Mouse (Mus musculus) kidney, postnatal 10 days (tissue): ENCODE measurements around the gene Slc4a4.

Experiments used
- DNase-seq: peaks from one replicate; pipeline ENCODE4 v3.0.0; 2021; ENCODE audit warnings: mixed read lengths

Slc4a4 gene

DNA sequence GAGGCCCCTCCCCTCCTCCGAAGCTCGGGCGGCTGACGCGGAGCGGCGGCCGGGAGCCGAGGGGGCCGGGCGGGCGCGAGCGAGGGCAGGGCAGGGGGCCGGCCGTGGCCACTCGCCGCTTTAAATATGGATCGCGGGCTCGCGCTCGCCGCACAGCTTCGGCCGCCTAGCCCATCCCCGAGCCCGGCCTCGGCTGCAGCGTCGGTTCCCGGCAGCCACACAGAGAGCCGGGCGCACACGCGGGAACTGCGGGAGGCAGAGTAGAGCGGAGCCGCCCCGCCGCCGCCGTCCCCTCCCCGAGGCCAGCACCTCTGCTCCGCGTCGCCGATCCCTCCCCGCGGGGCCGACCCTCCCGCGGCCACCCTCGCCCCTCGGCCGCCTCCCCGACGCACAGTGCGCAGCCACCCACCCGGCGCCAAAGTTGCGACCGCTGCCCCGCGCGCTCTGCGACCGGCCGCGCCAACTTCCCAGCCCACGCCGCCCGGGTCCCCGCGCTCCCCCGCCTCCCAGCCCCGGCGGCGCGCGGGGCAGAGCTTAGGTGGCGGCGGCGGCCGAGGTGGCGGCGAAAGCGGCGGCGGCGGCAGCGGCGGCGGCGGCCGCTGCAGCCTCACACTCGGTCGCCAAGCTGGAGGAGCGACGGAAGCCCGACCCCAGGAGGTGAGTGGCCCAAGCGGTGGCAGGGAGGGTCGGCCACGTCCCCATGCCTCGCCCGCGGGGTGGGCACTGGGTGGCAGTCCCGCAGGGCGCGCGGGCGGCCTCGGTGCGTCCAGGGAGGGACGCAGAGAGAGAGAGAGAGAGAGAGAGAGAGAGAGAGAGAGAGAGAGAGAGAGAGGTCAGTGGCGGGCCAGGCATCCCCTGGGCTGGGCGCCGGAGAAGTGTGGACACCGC lies at the start of gene Slc4a4:
Gene Slc4a4, plus strand, starts transcription at position 151 of the 888 bp plus-strand sequence.
- DNase-seq: peak; percentile 81

DNA sequence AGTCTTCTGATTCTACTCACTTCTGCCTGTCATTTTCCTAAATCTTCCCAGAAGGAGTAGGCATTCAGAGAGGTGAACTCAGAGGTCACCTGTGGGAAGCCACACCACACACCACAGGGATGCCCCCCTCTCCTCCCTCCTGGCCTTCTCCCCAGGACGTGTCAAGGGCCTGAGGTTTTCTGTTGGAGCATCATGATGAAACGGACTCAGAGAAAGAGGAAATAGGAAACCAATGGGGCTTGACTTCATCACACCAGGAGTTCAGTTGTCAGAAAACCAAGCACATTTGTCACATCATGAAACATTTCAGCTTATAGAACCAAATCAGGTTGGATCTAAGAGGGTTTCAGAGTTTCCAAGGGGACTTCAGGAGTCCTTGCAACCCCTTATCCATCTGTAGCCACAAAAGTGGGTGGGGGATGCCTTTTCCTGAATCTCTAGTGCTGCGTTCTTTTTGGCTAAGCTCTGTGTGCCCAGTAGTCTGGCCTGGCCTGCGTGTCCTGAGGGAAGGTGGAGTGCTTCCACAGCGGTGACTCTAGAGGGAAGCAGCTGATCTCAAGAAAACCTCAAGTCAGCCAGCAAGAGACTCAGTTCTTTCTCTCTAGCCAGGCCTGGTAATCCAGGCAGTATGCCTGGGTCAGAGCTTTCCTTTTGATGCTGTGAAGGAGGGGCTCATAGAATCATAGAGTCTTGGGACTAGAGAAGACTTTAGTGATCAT lies 46.4 kb upstream of the Slc4a4 start:
- DNase-seq: no peak

DNA sequence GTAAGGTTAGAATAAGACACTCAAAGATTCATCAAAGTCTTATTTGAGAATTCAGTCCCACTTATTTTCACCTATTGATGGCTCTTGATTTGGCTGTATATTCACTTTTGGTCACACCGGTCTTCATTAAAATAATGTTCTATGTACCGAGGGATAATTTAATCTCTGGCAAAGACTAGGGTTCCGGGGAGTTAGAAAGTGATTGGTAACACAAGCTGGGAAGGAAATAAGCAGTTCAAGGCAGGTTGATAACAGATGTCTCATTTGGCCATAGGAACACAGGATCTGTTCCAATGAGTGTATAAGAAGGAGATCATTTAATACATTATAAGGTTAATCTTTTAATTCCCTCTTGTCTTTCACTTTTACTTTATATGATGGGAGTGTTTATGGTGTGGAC lies 29.3 kb upstream of the Slc4a4 start:
- DNase-seq: no peak

DNA sequence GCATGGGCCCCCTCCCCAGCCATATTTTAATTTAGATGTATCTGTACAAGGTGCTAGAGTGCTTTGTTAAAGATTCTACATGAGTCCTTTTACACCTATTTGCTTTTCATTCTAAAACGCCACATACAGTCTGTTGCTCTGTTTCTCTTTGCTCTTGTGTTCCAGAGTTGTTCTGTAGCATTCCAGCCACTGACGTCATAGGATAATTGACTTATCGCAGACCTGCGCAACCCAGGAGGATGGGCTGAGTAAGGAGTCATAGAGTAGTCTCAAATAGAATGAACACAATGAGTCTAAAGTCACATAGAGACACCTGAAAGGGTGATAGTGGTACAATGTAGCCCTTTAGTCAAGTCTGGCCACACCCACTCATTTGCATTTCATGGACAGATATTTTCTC lies 28.8 kb upstream of the Slc4a4 start:
- no peak for DNase-seq

DNA sequence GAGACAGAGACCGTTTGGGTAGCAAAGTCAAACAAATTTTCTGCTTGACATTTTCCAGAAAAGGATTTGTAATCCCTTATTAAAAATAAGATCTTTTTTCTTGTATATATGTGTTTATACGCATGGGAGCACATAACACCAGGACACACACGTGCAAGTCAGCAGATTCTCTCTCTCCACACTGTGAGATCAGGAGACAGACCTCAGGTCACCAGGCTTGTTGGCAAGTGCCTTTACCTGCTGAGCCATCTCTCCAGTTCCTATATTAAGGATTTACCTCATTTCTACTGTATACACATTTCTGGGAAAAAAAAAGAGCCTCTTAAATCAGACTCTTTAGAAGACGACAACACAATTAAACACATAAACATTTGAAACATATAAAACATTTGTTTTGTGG lies 28.4 kb upstream of the Slc4a4 start:
- no peak for DNase-seq

DNA sequence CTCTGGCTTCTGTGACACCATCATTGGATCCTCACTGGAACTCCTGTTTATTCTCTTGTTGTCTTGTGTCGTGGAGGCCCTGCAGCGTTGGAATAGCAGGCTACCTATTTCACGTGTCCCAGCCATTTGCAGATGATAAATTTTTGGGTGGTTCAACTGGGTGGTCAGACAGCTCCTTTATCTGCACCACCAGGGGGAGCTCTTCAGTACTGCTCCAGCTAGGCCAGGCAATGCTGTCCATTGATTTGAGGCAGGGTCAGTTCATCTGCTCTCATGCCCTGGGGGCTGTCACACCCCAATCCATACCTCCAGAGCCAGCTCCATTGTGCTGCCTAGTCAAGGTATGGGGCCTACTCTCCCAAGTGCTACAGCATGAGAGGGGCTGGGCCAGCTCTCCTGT lies 24.5 kb upstream of the Slc4a4 start:
- DNase-seq: peak; percentile 40

DNA sequence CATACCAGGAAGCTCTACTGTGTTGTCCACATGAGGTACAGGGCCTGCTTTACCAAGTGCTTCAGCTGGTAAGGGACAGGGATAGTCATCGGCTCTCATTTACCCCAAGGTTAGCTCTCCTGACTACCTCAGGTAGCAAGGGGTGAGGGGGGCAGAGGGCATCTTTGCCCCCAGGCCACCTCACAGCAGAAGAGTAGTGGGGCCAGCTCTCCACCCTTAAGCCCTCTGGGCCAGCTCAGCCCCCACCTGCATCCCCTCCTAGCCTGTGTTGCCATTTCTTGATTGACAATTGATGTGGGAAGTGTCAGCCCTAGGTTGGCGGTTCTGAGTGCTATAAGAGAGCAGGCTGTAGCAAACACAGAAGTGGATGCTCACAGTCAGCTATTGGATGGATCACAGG lies 23.8 kb upstream of the Slc4a4 start:
- DNase-seq: no peak

DNA sequence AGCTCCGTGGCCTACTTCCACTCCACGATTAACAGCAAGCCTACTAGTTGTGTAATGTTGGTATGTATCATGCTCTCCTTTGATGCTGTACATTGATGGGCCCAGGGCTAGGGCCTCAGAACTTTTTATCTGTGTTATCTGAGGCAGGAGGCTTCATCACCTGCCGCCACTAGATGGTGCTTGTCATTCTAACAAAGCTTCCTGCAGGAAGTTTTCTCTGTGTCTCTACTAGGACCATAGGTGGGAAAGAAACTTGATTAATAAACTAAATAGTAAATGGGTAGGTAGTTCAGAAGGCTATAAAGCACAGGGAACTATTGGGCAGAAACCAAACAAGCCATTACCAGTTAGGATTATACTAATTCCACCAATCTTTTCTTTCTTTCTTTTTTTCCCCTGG lies 2.5 kb upstream of the Slc4a4 start:
- peak; percentile 74 for DNase-seq

DNA sequence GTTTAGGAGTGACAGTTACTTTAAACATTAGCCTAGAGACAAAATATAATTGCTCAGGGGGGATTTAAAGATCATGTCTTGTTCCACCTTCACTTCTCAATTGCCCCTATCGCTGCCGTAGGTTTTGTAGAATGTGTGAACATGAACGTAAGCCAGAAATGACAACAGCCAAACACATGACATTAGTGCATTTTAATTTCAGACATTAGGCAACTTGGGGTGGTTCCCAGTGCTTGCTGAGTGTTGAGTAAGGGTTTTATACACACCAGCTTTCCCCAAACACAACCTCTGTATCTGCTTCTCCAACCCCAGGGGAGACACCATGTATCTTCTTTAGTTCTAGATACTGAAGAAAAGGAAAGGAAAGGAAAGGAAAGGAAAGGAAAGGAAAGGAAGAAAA lies 1.1 kb upstream of the Slc4a4 start:
- DNase-seq: no peak

DNA sequence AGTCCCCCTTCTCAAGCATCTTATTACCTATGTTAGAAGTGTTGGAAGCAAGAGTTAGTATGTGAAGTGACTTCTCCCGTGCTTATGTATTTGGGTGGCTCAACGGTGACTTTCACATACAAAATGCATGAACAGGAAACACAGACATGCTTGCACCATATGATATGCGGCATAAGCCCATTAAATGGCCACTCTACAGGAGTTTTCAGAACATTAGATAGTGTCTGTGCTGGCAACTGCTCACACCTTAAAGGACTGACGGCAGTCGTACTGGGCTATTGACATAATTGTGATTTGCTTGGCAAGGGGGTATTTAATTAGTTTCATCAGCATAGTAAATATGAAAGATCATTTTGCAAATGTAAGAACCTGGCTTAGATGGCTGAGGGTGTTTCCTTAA lies 674 bp upstream of the Slc4a4 start:
- no peak for DNase-seq

DNA sequence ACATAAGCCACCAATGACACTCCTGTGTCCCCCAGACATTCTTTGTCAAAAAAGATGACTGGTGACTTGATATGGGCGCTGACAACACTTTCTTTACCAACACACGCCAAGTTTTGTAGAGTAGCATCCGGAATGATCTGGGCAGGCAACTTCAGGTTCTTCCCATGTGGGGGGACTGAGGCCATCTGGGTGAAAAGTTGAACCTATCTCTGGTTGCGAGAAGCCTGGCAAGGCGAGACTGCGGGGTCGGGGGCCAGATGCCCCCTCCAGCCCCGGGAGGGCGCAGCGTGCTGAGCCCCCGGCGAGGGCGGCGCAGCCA lies 310 bp upstream of the Slc4a4 start:
- DNase-seq: no peak

DNA sequence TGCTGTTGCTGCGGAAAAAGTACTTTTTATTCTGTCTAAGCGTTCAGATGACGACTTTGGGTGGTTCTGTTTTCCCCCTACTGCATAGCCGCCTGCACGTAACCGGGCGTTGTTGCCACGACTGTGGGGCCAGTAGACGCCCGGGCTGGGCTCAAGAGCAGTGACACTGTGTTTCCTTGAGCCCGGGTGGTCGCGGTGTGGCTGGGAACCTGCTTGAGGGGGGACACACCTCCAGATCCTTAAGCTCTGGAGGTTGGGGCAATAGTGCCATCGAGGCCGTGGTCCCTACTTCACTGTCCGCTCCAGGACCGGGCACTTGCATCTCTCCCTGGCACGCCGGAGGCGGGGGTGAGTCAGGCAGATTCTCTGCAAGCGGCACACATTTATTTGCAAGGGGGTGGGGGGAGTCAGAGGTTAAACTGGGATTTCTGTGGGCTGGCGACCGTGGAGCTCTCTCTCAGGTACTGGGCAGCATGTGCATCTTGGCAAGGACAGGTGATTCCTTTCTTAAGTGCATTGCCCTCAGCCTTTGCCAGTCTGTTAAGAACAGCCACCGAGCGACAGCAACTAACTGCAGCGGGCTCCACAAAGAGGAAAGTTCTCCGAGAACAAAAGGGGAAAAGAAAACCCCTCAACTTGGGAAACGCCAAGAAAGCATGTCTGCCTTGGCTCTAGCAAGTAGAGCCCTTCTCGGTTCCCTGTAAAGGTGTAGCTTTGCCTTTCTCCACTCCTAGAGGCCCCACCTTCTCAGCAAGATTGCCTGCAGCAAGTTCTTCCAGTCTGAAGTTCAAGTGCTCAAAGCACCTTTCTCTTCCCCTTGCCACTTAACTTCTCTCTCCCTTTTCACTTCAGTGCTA lies 1.2 kb downstream of the Slc4a4 start:
- peak; percentile 41 for DNase-seq

DNA sequence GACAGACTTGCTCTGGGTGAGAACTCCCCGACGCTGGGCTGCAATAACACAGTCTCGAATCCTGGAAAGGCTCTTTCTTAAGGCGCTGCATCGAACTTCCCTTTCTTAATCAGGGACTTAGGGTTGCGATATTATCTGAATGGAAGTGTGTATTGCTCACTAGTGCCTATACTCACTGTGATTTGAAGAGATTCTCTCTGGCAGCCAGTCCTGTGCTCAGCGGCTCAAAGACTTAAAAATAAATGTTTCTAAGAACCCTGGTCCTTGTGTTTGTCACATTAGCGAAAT lies 1.7 kb downstream of the Slc4a4 start:
- no peak for DNase-seq

DNA sequence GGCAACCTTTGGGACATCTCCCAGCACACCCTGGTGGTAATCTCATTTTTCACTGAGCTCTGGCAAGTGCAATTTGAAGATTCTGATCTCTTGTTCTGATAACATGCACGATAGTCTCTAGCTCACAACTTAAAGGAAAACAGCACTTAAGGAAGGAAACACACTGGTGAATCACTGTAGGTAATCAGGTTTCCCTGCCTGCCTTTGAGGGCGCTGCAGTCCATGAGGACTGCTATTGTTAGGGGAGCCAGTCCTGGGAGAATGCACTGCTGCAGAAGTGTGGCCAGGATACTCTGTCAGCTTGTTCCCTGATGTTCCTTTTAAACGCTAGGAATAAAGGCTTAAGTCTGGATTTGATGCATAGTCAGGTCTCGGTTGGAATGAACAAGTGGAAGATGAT lies 2.7 kb downstream of the Slc4a4 start:
- peak; percentile 25 for DNase-seq

DNA sequence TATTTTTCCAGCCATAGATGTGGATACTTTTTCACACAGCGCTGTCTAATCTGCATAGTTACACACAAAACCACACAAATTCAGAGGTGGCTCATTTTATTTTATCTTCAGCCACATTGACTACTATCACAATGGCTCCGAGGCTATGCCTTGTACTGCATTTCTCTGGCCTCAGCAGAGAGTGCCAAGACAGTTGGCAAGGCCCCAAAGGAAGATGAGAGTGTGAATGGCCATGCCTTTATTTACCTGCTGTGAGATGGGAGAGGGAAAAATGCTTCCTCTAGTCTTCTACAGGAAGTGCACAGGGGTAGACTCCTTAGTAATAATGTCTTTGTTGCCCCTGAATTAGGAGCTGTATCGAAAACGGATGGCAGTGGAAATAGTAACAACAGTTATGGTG lies 3.5 kb downstream of the Slc4a4 start:
- no peak for DNase-seq

DNA sequence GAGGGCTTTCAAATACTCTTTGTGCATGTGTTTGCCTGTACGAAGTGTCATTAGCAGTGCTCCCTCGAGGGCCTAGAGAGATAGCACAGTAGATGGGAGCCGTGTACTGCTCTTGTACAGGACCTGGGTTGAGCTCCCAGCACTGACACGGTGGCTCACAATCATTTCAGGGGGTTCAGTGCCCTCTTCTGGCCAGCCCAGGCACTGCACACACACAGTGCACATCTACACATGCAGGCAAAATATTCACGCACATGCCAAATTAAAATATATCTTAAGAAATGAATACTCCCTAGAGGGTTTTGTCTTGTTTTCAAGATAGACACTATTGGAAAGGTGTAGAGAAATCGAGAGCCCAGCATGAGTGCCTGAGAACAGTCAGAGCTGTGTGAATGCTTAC lies 10.0 kb downstream of the Slc4a4 start:
- no peak for DNase-seq

DNA sequence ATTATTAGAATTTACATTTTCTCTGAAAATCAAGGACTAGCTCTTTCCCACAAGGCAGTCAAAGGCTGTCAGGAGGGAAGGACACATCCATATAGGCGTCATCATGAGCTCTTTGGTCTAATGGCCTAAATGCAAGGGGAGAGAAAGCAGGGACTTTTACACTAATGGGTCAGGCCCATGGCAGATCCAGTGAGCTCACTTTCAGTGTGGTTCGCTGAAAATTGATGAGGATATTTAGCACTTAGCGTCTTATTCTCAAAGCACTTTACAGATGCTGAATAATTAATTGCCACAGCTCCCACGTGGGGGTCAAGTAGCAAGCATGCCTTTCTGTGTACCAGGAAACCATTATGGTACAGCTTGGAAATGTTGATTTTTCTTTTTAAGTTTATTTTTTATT lies 16.5 kb downstream of the Slc4a4 start:
- no peak for DNase-seq

DNA sequence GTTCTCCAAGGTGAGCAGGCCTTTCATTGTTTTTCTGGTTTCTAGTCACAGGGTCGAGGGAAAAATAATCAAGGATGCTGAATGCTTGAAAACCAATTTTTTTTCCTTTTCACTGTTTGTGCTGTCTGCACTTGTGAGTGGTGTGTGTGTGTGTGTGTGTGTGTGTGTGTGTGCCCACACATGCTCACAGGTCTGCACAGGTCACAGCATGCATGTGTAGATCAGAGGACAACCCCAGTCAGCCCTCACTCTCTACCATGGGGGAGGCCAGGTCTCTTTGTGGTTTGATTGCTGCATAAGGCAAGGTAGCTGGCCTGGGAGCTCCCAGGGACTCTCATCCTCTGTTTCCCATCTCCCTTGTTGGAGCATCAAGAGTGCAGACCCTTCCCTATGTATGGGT lies 16.9 kb downstream of the Slc4a4 start:
- DNase-seq: no peak

DNA sequence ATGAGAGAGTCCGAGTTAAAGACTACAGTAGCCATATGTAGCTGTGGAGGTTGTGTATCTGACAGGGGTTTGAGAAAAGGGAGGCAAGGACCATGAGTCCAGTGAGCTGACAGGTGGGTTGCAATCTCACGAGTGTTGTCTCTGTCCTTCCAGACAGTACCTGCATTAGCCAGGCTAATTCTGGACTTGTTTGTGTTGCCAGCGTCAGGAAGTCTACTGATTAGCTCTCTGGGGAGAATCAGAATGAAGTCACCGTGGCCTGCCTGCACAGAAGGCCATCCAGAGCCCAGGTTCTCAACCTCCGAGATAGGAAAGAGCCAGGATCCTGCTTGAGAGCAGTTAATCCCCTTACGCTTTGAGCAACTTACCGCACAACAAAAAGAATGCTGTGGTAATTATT lies 18.2 kb downstream of the Slc4a4 start:
- no peak for DNase-seq

DNA sequence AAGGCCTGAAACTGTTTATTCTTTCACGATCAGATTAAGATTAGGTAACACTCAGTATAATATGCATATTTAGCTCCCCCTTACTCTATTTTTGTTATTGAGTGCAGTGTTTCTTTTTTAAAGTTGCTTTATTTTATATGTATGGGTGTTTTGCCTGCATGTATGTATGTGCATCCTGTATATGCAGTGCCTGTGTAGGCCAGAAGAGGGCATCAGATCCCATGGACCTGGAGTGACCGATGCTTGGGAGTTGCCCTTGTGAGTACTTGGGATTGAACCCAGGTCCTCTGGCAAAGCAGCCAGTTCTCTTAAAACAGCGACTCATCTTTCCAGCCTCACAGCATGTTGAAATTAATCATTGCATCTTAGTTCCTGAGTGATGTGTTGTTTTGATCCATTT lies 21.0 kb downstream of the Slc4a4 start:
- no peak for DNase-seq

DNA sequence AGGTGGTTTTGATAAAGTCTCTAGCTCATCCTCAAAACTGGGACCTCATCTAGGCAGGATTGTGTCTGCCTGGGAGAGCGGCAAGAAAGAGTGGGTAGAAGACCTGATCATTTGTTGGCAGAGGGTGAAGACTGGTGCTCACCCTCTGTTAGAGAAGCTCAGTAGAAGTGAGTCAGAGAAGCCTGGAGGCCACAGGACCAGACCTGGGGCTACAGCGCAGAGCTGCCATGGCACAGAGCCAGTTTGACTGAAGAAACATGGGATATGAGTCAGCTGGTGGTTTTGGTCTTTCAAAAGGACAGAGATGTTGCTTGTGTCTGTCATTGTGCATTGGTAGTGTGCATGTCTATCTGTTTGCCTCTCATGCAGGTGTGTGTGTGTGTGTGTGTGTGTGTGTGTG lies 26.0 kb downstream of the Slc4a4 start:
- DNase-seq: no peak

DNA sequence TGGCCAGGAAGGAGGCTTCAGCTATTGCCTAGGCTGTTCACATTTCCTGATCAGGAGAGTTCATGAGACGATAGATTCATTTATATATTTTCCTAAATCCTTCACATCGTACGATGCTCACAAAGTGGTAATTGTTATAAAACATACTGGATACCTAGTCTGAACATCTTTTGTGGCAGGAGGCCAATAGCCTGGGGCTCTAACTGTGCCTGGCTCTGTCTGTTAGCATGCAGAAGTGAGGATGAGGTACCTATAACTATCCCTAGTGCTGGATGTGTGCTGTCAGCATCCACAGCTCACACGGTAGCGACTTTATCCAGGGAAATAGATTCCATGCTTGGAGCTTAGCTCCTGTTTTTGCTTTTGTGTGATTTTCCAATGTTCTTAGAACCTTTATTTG lies 28.5 kb downstream of the Slc4a4 start:
- DNase-seq: no peak

DNA sequence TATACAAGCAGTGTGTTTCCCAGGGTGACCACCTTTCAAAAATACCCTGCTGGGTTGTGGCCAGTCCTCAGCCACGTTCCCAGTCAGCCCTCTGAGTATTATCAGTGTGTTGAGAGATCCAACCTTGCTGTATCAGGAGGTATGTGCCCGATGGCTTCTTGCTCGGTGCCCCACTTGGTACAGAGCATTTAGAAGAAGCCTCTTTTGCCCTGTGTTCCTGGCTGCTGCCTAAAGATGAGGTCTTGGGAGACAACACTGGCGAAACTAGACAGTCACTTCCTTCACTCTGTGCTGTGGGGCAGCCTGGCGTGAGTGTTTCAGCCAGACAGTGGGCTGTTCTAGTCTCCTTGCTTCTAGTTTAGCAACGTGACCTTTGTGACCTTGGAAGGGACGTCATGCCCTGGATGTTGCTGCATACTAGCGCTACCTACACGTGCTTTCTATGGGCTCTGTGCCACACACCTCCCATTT lies 29.9 kb downstream of the Slc4a4 start:
- no peak for DNase-seq

DNA sequence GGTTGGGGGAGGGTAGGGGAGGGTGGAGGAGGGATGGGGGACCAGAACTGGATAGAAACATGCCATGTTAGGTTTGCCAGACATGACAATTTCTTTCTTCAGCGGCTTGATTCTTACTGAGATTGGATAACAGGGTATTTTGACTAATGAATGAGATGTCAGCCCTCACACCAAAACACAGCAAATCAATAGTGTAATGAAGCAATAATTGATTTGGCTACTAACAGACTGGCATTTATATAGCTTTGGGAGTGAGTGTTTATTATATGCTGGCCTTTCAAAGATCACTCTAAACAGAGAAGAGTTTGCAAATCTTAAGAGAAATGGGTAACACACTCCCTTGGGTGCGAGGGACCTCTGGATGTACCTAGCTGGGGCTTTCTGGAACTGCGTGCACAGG lies 30.6 kb downstream of the Slc4a4 start:
- DNase-seq: no peak
